Mouse (Mus musculus): Measurements from ENCODE around the gene Akap13.

Gene Akap13

DNA sequence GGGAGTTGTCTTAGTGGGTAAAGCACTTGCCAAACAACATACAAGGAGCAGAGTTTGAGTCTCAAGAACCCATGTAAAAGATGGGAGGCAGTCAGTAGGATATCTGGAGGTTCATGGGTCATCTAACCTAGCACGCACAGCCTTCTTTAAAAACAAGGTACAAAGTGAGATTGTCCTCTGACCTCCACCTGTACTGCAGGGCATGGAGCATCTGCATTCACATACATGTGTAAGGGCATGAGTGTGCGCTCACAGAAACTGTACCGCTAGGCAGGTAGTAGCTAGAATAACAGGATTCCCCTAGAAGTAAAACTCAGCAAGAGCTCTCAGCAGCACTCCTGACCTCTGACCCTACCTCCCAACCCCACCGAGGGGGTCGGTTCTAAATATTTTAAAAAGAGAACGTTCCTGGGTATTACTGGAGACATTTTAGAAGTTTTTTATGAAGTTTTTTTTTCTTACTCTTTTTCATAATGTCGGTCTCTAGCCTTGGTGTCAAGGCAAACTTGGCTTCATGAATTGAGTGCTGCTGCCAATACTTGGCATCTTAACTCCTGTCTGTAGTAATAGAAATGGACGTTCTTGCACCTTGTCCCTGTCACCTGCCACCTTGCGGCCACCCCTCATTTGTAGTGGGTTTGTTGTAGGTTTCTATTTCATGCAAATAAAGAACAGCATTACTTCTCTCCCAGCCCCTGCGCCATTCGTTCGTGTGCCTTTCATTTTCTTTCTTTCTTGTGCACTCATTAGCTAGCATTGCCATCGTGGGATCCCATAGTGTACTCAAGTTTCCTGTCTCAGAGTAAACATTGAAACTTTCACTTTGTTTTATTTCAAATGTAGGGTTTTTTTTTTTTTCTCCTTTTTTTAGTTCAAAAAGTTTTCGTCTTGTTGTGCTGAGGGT, 61.6 kb downstream of the Akap13 start:
- DNase-seq (ENCODE audit: low spot score) = no peak

DNA sequence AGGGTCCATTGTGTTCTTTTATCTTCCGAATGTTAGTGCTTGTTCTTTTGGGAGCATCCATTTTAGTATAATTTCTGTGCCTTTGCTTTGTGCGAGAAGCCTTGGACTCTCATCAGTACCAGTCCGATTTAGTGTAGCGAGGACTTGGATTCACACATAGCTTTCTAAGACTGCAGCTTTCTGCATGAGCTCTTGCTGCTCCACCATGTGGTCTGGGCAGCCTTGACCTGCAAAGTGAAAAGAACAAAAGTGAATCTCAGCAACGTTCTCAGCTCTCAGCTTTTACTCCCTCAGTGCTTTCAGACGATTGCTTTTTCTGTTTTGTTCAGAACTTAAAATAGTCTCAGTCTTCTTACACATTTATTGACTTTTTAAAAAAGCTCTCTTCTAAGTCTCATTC, 65.2 kb downstream of the Akap13 start:
- no peak for DNase-seq (ENCODE audit: low spot score)

DNA sequence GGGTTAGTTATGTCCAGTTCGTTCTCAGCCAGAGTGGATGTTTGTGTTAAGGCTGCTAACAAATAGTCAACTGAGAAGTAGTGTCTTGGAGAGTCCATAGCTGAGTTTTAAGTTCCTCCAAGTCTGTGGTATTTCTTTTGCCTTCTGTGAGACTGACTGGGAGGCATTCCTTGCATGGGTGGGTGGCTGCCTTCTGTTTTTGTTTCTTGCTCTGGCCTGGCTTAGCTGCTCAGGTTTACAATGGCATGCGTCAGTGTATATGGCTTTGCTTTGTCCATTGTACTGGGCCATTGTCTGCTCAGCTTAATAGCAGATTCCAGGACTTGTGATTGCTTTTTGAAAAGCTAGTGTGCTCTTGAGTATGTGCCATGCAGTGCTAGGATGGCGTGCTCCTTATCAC, 65.9 kb downstream of the Akap13 start:
- DNase-seq (ENCODE audit: low spot score) = no peak

DNA sequence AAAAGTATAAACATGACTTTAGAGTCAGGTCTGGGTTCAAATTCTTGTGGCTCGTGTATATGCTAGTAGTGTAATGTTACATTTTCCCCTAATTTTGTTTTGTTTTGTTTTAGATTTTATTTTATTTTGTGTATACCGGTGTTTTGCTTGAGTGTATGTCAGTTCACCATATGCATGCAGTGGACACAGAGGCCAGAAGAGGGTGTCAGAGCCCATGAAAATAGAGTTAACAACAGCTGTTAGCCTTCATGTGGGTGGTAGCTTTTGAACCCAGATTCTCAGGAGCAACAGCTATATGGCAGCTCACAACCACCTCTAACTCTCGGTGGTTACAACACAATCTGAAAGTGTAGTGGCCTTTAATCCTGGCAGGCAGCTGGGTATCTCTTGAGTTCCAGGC, 66.9 kb downstream of the Akap13 start:
- no peak for DNase-seq (ENCODE audit: low spot score)

DNA sequence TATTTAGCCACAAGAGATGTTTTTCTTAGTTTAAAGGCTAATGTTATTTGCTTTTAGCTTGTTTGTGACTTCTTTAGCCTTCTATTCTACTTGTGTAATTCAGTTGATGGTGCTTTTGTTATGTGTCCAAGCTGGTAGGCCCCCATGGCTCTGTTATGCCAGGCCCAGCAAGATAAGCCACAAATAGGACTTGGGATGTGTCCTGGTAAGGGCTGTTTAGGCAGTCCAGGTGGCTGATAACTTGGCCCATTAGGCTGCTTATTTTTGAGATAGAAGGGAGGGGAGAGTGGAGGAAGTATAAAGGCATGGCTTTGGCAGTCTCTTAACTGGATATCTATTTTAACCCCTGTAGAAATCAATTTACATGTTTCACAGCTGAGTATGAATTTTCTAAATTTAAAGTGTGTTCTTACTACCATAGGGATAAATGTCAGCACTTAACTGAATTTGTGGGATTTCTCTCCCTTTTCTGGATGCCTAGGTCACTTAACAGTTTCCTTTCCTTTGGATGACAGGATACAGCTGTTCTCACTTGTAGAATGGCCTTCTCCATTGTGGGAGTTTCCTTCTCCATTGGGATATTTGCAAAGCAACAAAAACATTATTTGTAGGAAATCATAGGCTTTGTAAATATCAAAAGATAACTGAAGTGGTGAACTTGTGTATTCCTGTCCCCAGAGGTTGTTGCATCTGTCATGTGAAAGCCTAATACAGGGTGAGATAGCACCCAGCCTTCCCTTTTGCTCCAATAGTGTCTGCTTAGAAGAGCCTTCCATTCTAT, 69.6 kb downstream of the Akap13 start:
- DNase-seq (ENCODE audit: low spot score) = no peak

DNA sequence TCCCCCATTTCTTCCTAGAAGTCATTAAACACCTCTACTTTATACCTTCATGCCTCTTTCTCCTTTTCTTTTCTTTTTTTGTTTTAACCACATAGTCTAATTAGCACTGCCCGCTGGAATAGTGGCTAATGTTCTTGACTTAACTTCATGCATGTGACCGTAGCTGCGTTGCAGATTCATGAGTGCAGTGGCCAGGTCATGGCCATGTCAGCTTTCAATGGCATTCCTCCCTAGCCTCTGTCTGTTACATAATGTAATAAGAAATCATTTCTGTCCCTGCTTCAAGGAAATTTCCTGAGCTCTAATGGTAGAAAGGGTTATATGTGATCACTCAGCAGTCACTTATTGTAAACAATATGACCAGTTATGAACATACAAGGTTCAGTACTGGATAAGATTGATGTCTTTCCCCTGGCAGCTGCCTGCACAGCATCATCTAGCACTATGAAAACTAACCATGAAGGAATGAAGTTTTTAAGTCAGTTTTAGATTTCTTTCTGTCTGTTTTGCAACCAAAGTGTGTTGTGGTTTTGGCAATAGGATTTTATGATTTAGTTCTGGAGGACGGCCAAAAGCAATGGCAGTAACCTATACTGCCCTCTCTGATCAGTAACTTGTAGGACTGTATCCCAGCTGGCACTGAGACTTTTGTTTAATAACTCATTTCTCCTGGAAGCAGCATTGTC, 70.5 kb downstream of the Akap13 start:
- no peak for DNase-seq (ENCODE audit: low spot score)

DNA sequence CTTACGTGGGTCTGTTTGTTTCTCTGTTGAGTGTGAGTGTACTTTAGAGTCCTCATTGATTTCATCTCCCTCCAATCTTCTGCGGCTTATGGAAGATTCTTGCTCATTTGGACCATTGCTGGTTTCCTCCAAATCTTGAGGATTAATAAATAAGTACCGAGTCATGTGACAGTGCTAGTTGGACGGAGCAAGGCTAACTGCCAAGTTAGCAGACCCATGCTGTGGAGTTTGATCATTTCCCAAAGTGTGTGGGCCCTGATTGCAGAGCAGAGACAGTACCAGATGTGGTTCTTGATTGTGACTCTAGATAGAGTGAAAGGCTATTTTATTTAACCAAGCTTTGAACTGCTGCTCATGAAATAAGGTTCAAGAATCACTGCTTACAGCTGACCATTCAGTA, 73.4 kb downstream of the Akap13 start:
- no peak for DNase-seq (ENCODE audit: low spot score)

DNA sequence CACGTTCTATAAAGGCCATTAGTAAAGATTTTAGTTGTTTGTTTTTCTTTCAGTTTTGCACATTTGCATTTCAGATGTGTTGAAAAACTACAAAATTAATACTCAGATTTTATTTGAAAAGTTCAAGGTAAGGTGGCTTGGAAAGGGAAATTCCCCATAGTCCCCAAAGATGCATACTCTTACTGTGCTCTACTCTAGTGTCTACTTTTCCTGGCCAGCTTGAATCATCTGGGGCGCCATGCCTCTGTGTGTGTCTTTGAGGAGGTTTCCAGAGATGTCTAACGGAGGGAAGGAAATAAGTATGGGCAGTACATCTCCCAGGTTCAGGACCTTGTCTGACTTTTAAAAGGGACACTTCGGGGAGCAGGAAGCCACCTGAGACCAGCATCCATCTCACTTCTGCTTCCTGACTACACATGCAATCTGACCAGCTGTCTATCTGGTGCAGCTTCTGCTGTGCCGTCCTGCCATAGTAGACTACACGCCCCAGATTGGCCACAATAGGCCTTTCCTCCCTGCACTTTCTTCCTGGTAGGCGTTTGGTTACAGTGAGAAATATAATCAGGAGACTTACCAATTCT, 74.6 kb downstream of the Akap13 start:
- no peak for DNase-seq (ENCODE audit: low spot score)

DNA sequence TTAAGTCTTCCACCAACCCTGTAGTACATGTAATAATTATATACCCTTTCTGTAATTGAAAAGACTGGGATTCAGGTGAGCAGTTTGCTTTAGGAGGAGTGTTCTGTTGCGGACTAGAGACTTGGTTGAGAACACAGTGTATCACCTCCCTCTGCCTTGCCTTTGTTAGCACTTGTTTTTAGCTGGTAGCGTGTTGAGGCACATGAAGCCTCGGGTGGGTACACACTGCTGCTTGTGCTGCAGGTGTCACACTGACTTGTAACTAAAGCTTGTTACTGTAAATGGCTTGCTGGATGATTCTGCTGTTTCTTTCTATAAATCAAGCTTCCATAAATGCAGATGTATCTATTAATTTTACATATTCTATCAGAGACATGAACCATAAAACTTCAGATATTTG, 75.3 kb downstream of the Akap13 start:
- DNase-seq (ENCODE audit: low spot score) = no peak

DNA sequence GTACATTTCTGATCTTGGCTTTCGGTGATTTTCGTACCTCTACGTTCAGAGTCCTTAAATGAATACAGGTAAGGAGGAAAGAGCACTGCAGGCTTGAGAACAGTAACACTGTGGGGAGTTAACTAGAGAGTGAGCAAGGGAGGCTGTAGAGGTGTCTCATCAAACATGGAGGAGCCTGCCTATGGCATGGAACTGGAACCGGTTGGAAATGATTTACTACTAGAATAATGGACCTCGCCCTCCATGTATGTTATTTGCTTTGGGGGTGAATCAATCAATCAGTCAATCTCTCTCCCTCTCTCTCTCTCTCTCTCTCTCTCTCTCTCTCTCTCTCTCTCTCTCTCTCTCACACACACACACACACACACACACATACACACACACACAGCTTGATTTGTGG, 77.7 kb downstream of the Akap13 start:
- DNase-seq (ENCODE audit: low spot score) = no peak

DNA sequence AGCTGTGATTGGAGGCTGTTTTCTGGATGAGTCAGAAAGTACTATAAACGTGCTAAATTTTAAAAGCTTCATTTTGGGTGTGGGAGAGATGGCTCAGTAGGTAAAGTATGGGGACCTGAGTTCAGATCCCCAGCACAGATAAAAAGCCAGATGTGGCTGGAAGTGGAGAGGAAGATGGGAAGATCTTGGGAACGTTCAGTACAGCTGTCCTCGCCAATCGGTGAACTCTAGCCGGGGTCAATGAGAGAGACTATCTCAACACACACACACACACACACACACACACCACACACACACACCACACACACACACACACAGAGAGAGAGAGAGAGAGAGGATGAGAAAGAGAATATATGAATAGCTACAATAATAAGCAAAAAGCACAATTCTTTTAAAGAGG, 81.0 kb downstream of the Akap13 start:
- DNase-seq (ENCODE audit: low spot score) = no peak

DNA sequence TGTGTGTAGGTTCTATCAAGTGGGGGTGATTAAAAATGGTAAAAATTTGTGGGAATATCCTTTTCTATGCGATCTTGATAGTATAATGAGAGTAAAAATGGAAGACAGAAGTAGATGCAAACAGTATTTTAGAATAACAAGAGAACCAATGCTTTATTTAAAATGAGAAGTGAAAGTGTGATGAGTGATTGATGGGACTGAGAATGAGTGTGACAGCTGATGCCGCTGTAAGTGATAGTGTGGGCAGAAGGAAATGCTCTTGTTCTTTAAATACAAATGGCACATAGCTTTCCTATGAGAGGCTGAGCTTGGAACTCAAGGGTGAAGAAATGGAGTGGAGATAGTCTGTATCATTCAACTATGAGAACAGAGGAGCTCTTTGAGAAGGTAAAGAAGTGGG, 82.2 kb downstream of the Akap13 start:
- DNase-seq (ENCODE audit: low spot score) = no peak

DNA sequence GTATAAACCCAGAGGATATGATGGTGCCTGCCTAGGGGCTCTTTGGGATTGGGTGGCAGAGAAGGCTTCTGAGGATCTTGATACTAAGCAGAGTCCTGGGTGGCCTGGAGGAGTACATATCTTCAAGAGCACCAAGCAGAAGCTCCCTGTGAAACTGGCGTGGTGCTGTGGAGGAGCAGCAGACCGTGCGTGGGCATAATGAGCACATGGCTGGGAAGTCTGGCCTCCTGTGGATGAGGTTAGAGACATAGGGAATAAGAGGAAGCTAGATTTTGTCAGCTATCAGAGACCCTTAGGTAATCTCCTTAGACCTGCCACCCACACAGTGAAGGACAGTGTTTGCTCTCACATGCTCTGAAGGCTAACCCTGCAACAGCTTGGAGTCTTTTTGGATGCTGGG, 83.2 kb downstream of the Akap13 start:
- no peak for DNase-seq (ENCODE audit: low spot score)

DNA sequence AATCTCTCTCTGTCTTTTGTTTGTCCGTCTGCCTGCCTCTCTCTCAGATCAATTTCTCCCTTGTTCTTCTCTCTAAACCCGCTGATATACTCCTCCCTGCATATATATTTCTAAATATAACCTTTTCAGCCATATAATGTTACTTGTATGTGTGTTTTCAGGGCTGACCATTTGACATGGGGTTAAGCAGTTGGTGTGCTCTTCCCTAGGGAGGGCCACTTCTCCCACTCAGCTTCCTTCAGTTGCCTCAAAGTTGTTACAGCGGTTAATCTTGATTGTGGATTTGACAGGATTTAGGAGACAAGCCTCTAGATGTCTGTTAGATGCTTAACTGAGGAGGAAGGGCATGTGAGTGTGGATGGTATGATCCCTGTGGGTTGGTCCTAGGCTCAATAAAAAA, 83.8 kb downstream of the Akap13 start:
- DNase-seq (ENCODE audit: low spot score) = no peak

DNA sequence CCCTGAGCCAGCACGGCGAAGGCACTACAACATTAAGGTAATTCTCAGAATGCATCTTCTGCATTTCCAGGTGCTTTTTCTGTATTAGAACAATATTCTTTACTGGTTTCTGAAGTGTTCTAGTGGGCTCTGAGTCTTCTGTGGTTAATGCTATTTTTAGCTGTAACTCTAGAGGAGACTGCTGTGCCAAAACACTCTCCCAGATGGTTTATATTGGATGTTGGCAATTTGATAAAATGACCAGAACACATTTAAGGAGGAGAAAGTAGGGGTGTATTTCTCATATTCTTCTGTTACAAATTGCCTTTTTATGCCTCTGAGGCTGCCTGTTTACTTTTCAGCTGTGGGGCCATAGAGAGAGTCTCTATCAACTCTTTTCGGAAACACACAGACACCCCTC, 94.5 kb downstream of the Akap13 start:
- DNase-seq (ENCODE audit: low spot score) = no peak

DNA sequence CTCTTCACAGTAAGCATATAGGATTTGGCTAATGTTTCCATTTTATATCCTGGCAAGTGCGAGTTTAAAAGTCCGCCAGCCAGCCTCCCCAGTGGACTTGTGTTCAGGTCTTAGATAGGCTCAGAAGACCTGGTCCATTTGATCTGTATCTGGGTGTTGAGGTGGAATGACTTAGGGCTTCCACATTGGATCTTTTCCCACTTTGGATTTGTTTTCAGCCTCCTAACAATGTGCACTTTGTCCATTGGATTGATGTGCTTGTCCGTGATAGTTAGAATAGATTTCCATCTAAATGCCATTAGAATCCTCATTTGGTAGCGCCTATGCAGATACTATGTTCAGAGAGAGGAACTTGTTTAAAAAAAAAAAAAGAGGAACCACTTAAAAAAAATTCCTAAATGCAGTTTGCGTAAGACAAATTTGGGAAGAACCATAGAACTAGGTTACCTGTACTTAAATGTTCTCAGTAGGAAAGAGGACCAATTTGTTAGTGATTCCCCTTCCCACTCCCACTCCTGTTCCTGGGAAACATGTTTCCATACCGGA, 95.5 kb downstream of the Akap13 start:
- no peak for DNase-seq (ENCODE audit: low spot score)

DNA sequence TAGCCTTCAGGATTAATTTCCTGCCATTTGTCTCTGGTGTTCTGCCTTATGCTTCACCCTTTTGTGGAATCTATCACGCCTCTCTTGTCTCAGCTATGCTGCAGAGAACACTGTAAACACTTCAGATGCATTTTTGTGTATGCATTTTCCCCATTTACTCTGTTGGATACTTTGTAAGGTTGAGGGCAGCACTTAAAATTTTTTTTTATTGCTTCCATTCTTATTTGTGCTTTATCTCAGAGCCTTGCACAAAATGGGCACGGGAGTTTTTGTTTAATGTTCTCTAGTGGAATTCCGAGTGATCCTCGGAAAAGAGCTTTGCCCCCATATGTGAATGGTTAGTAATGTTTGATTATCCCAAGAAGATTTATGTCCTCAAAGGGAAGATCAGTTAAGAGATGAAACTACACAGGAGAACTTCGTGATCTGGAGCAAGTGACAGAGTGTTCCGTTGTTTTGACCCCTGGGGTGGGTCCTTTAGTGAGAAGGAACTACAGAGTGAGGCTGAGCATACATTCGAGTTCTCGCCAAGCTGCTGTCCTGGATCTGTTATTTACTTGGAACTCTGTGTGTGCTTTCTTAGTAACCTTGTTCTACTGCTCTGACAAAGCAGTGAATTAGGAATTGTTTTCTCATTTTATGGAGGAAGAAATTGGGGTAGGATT, 97.8 kb downstream of the Akap13 start:
- no peak for DNase-seq (ENCODE audit: low spot score)

DNA sequence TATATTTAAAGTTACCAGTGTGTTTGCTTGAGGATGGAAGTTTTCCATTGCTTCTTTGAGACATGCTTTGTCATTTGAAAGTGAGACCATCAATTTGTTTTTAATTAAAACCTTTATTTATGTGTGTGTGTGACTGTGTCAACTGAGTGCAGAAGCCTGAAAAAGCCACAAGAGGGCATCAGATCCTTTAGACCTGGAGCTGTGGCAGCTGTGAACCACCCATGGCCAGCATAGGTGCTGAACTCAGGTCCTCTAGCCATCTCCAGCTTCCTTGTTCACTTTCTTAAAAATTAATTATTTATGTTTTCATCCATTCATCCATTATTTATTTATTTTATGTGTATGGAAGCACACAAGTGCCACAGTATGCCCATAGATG, 98.3 kb downstream of the Akap13 start:
- DNase-seq (ENCODE audit: low spot score) = no peak

DNA sequence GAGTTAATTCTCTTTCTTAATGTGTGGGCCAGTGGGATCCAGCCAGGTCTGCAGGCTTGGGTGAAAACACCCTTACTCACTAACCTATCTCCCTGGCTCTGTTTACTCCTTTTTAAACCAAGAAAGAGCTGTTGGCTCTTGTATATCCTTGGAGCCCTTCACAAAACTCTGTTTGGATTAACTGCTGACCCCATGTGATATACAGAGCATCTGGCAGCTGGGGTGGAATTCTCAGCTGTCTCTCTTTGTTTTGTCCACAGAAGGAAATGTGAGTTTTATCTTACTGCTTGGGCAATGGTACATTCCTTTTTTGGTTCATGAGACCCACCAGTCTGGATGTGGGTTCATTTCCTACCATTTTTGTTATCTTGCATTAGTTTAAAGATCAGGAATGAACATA, 98.7 kb downstream of the Akap13 start:
- DNase-seq (ENCODE audit: low spot score) = no peak

DNA sequence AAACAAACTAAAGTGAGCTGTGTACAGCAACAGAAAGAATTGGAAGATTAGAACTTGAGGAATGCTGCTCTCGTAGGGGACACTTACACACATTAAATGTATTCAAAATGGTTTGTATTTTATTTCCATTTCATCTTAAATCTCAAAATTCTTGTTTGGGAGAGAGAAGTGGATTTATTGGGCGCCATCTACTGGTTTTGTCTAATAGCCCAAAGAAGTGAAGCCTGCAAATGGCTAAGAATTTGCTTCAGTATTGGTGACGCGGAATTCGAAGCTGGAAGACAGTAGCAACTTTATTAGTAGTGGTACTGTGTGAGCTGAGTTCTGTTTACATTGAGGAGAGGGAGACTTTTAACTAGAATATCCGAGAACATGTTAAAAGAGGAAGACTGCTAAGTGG, 100.6 kb downstream of the Akap13 start:
- DNase-seq (ENCODE audit: low spot score) = no peak

DNA sequence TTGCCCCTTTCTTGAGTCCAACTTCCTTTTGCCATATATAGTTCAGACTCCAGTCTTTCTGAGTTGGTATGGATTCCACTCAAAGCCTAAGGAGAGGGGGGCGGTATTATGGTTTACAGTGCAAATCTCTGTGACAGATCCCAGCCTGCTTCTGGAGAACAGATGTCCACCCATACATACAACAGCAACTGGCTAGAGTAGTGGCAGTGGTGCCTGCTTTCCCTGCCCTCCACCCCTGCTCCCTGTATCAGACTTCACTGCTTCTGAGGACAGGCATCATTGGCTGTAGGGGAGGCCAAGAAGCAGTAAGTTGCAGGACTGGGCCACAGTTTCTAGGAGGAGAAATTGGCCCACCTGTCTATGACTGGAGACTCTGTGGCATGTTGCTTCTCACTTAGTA, 102.9 kb downstream of the Akap13 start:
- DNase-seq (ENCODE audit: low spot score) = no peak

DNA sequence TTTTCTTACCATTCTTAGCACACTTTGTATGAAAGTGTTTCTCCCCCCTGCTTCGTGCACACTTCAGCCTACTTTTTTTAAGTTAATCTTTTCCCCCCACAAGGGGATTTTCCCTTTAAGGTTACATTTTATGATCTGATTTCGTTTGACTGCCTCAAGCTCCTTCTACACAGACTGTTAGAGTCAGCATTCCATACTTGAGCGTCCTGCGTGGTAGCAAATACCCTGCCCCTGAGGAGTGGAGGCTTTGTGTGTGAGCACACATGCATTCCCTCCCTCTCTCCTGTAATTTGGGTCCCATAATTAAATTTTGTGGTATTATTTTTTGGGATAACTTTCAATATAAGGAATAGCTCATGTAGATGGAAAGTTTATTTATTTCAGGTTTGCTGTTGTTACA, 103.8 kb downstream of the Akap13 start:
- DNase-seq (ENCODE audit: low spot score) = no peak

All from ovary, postnatal 36 days (tissue).